ENCODE assay signal across 8 mouse cellular contexts in the genomic region with DNA sequence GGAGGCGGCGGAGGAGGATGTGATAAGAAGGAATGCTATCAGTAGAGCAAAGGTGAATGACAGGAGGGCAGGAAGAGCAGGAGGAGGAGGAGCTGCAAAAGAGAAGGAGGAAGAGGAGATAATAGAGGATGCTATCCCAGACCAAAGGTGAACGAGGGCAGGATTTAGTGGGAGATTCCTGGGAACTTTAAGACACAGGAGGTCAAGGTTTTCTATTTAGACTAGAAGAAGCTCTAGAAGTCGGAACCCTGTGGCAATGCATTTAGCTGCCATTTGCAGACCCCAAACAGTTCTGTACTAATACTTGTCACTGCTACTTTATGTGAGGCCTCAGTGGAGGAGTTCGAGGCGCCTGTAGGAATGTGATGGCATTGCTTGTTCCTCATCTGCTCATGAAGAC. TPM values are rescaled to one million over a fixed set of nuclear protein-coding genes. Genes with fewer than 3 reads are reported as not detected.
DNase-seq lines count a peak whose midpoint lies in the region; ATAC-seq and TF ChIP-seq lines count a peak whose summit lies in the region.

A gene (plus strand): TSS at position 301 of the 400 bp plus-strand sequence.

- no peak for TF ChIP-seq CTCF in intestine, postnatal 0 days (IDR thresholded peaks at IDR 0.05; ENCODE audit: low read depth)

- no peak for ATAC-seq in intestine, embryonic 14.5 days (replicated peaks; ENCODE audit: low FRiP score, low TSS enrichment, low read depth)
- no peak for ATAC-seq in intestine, postnatal 0 days
- ATAC-seq in neural tube, embryonic 12.5 days (ENCODE audit: low FRiP score, low read depth) = no peak

- no peaks in the 10 kb centered on the region for H3K27me3 ChIP-seq in intestine, embryonic 14.5 days (replicated peaks; ENCODE audit: control insufficient read depth, insufficient read depth, low read length)
- no peaks in the 10 kb centered on the region for H3K27me3 ChIP-seq in intestine, postnatal 0 days (replicated peaks; ENCODE audit: control insufficient read depth, insufficient read depth, low read length)
- H3K27me3 ChIP-seq in neural tube, embryonic 12.5 days (replicated peaks) = no peaks in the 10 kb centered on the region

- H3K4me2 ChIP-seq in intestine, embryonic 14.5 days (ENCODE audit: low read length) = no peak within 1 kb of the TSS
- H3K4me2 ChIP-seq in intestine, postnatal 0 days (replicated peaks; ENCODE audit: low read depth) = no peak within 1 kb of the TSS
- no peak within 1 kb of the TSS for H3K4me2 ChIP-seq in neural tube, embryonic 12.5 days (replicated peaks)

- no peaks in the 10 kb centered on the region for H3K36me3 ChIP-seq in intestine, embryonic 14.5 days (ENCODE audit: control insufficient read depth, insufficient read depth, low read length)
- H3K36me3 ChIP-seq in intestine, postnatal 0 days (ENCODE audit: control insufficient read depth, insufficient read depth) = no peaks in the 10 kb centered on the region
- H3K36me3 ChIP-seq in neural tube, embryonic 12.5 days = no peaks in the 10 kb centered on the region

- intact Hi-C loops in left cerebral cortex, postnatal 14 days (cut with DNase I) = no loop called here

- H3K9ac ChIP-seq in intestine, embryonic 14.5 days (ENCODE audit: low read length) = no peak within 1 kb of the TSS
- no peak within 1 kb of the TSS for H3K9ac ChIP-seq in intestine, postnatal 0 days (ENCODE audit: low read depth, low read length)
- H3K9ac ChIP-seq in neural tube, embryonic 12.5 days = no peak within 1 kb of the TSS

- H3K4me1 ChIP-seq in intestine, embryonic 14.5 days (replicated peaks; ENCODE audit: control insufficient read depth, insufficient read depth, low read length) = no peaks in the 10 kb centered on the region
- no peaks in the 10 kb centered on the region for H3K4me1 ChIP-seq in intestine, postnatal 0 days (replicated peaks; ENCODE audit: control insufficient read depth, insufficient read depth, low read length)
- 0 out of 2 replicates have a peak, but pooled peaks cover 3% of the 10 kb centered on the region for H3K4me1 ChIP-seq in neural tube, embryonic 12.5 days

- 59% methylated on average over 6 of the region's 6 CpGs for WGBS in intestine, embryonic 14.5 days
- 49% methylated on average over 6 of the region's 6 CpGs for WGBS in intestine, postnatal 0 days
- 84% methylated on average over 6 of the region's 6 CpGs for WGBS in neural tube, embryonic 12.5 days

- DNase-seq in intestine, embryonic 14.5 days (ENCODE audit: low spot score) = no peak
- no peak for DNase-seq in adrenal gland, postnatal 14 days
- DNase-seq in gastrocnemius, postnatal 10 days = no peak
- DNase-seq in left cerebral cortex, postnatal 14 days (ENCODE audit: low spot score in 2 of 2) = no peak
- DNase-seq in cerebellum, adult 9-11 months = no peak
- no peak for DNase-seq in adipocyte (ENCODE audit: low spot score)

- no peaks in the 10 kb centered on the region for H3K9me3 ChIP-seq in intestine, embryonic 14.5 days (ENCODE audit: control insufficient read depth, low read length)
- no peaks in the 10 kb centered on the region for H3K9me3 ChIP-seq in intestine, postnatal 0 days (ENCODE audit: control insufficient read depth)
- no peaks in the 10 kb centered on the region for H3K9me3 ChIP-seq in neural tube, embryonic 12.5 days

- no peak within 1 kb of the TSS for H3K27ac ChIP-seq in intestine, embryonic 14.5 days (ENCODE audit: low read depth)
- no peak within 1 kb of the TSS for H3K27ac ChIP-seq in intestine, postnatal 0 days (ENCODE audit: low read depth, low read length)
- H3K27ac ChIP-seq in neural tube, embryonic 12.5 days = no peak within 1 kb of the TSS

- H3K4me3 ChIP-seq in intestine, embryonic 14.5 days (ENCODE audit: low read depth, low read length) = no peak within 1 kb of the TSS
- no peak within 1 kb of the TSS for H3K4me3 ChIP-seq in intestine, postnatal 0 days (ENCODE audit: low read depth, low read length)
- H3K4me3 ChIP-seq in neural tube, embryonic 12.5 days = no peak within 1 kb of the TSS

RNA-seq across cellular contexts. Expression of the gene that starts here (rescaled TPM):
- polyA plus RNA-seq in intestine, embryonic 14.5 days (2014; fragmentation: Nextera tagmentation; extraction: Ambion mirVana) = 8.9 and 11.3 TPM in 2 replicates
- polyA plus RNA-seq in intestine, postnatal 0 days (2015; fragmentation: Nextera tagmentation; extraction: Ambion mirVana) = 2.8 TPM in 2 replicates
- 44.4 and 45.1 TPM in 2 replicates for total RNA-seq in adrenal gland, postnatal 14 days (2021)
- 10 to 100 TPM; 15.8 to 17.9 TPM for total RNA-seq in gastrocnemius, postnatal 10 days (2021)
- 10 to 100 TPM; 21.5 to 25.3 TPM for total RNA-seq in left cerebral cortex, postnatal 14 days (2021)
- polyA plus RNA-seq in neural tube, embryonic 12.5 days (2016; fragmentation: Nextera tagmentation; extraction: Ambion mirVana) = 14.1 and 16.7 TPM in 2 replicates
